Comparison of ENCODE assay signal across 17 mouse cellular contexts in the genomic region with DNA sequence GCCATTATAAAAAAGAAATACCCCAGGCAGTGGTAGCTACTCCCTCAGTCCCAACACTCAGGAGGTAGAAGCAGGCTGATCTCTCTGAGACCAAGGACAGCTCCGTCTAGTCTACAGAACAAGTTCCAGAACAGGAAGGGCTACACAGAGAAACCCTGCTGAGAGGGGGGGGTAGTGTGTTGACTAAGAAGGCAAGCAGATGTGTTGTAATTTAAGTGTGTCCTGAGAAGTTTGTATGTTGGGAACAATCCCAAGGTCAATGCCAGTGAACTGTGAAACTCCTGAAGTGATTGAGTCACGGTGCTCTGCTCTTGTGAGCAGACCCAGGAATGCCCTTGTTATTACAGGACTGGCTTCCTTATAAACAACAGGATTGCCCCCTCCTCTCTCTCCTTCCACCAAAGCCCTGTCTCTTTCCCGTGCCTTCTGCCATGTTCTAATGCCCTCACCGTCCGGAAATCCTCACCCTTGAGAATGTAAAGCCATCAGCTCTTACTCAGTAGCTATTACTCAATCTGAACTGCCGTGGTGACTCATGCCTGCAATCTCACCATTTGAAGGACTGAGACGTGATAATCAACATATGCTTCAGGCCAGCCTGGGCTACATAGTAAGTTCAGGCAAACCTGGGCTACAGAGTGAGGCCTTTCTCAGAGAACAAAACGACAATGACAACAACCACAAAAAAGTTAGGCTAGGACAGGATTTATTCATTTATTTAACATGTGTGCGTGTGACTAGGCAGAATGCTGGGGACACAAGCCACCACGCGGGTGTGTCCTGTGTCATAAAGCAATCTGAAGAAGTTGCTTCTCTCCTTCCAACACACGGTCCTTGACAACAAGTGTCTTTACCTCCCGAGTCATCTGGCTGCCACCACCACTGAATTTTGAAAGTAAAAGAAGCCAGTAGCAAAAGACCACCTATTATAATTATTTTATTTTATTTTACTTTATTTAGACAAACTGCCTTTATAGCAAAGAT. TPM values are rescaled to one million over a fixed set of nuclear protein-coding genes. Genes with fewer than 3 reads are reported as not detected.
DNase-seq lines count a peak whose midpoint lies in the region; ATAC-seq lines count a peak whose summit lies in the region.
"Had no signal": no experiment of that assay in that cellular context is flagged by ENCODE, and none has a peak within 500 bp of the region (broad histone marks: within the 10 kb centered on the region; RNA-seq: fewer than 3 reads in every experiment).

No protein-coding gene starts in this region.

- H3K4me2 ChIP-seq in kidney, embryonic 15.5 days: no peak overlapping the region
- no peak overlapping the region for H3K4me2 ChIP-seq in stomach, embryonic 16.5 days (ENCODE audit: low read depth, low read length)
- H3K4me2 ChIP-seq: embryonic facial prominence, embryonic 12.5 days; liver, embryonic 11.5 days; midbrain, embryonic 12.5 days had no signal

- no peak overlapping the region; the same call in 1 of the 2 replicates for H3K27ac ChIP-seq in kidney, embryonic 15.5 days
- H3K27ac ChIP-seq in stomach, embryonic 16.5 days (ENCODE audit: low read length): 0 out of 2 replicates have a peak overlapping the region, but pooled peaks have one; percentile 28
- H3K27ac ChIP-seq: embryonic facial prominence, embryonic 12.5 days; midbrain, embryonic 12.5 days had no signal

- no peak overlapping the region for H3K9ac ChIP-seq in kidney, embryonic 15.5 days
- no peak overlapping the region for H3K9ac ChIP-seq in stomach, embryonic 16.5 days (ENCODE audit: low read length)
- H3K9ac ChIP-seq: embryonic facial prominence, embryonic 12.5 days; midbrain, embryonic 12.5 days had no signal

- no peaks in the 10 kb centered on the region for H3K36me3 ChIP-seq in kidney, embryonic 15.5 days
- H3K36me3 ChIP-seq in stomach, embryonic 16.5 days (ENCODE audit: control insufficient read depth, insufficient read depth, low read length): no peaks in the 10 kb centered on the region
- H3K36me3 ChIP-seq: embryonic facial prominence, embryonic 12.5 days; midbrain, embryonic 12.5 days had no signal

- peaks cover 8% of the 10 kb centered on the region; the same call in 1 of the 2 replicates for H3K4me1 ChIP-seq in kidney, embryonic 15.5 days
- no peaks in the 10 kb centered on the region for H3K4me1 ChIP-seq in stomach, embryonic 16.5 days (ENCODE audit: control insufficient read depth, insufficient read depth, low read length)
- H3K4me1 ChIP-seq: embryonic facial prominence, embryonic 12.5 days; midbrain, embryonic 12.5 days had no signal

- peak; percentile 31 to 57 for DNase-seq in lung, adult 18-20 months
- no peak for DNase-seq in lung, postnatal 10 days
- peak; percentile 36 for DNase-seq in adipocyte (ENCODE audit: low spot score)
- no peak for DNase-seq in thymus, postnatal 36 days
- DNase-seq in B cell, adult 2 months: no peak
- DNase-seq: cerebellum, adult 11 months; gastrocnemius, postnatal 36 days; heart, postnatal 36 days; right cerebral cortex, postnatal 25 days had no signal

- 66% methylated on average over 13 of the region's 13 CpGs for WGBS in kidney, embryonic 15.5 days
- WGBS in stomach, embryonic 16.5 days: 68% methylated on average over 13 of the region's 13 CpGs

- H3K27me3 ChIP-seq in kidney, embryonic 15.5 days: no peaks in the 10 kb centered on the region
- H3K27me3 ChIP-seq in stomach, embryonic 16.5 days (ENCODE audit: control insufficient read depth, insufficient read depth, low read length): no peaks in the 10 kb centered on the region
- H3K27me3 ChIP-seq: embryonic facial prominence, embryonic 12.5 days; midbrain, embryonic 12.5 days had no signal

- H3K4me3 ChIP-seq in kidney, embryonic 15.5 days (replicated peaks): no peak overlapping the region
- H3K4me3 ChIP-seq in stomach, embryonic 16.5 days (replicated peaks; ENCODE audit: low read length): no peak overlapping the region
- H3K4me3 ChIP-seq: embryonic facial prominence, embryonic 12.5 days; midbrain, embryonic 12.5 days had no signal

- ATAC-seq in kidney, embryonic 15.5 days (replicated peaks; ENCODE audit: low FRiP score): 0 out of 2 replicates have a peak, but pooled peaks have one; percentile 36
- ATAC-seq in stomach, embryonic 16.5 days (ENCODE audit: insufficient read depth, low FRiP score): no peak
- ATAC-seq: activated CD4-positive, CD25-positive, alpha-beta regulatory T cell, adult 4 months; forebrain, embryonic 14.5 days; inflammation-experienced regulatory T-cells, adult 6 months had no signal

- no peaks in the 10 kb centered on the region for H3K9me3 ChIP-seq in kidney, embryonic 15.5 days (replicated peaks)
- no peaks in the 10 kb centered on the region for H3K9me3 ChIP-seq in stomach, embryonic 16.5 days (replicated peaks; ENCODE audit: control insufficient read depth, low read length)
- H3K9me3 ChIP-seq: embryonic facial prominence, embryonic 12.5 days; midbrain, embryonic 12.5 days had no signal

RNA-seq across cellular contexts. Expression of gene Med18, which starts 12.5 kb away (rescaled TPM):
- polyA plus RNA-seq in kidney, embryonic 15.5 days (2015; fragmentation: Nextera tagmentation; extraction: Ambion mirVana): 25.2 and 25.6 TPM in 2 replicates
- 19.5 and 20.0 TPM in 2 replicates for polyA plus RNA-seq in stomach, embryonic 16.5 days (2015; fragmentation: Nextera tagmentation; extraction: Ambion mirVana)

RNA-seq across cellular contexts. Expression of gene Sesn2, which starts 34.1 kb away (rescaled TPM):
- 19.4 and 20.3 TPM in 2 replicates for polyA plus RNA-seq in kidney, embryonic 15.5 days (2015; fragmentation: Nextera tagmentation; extraction: Ambion mirVana)
- polyA plus RNA-seq in stomach, embryonic 16.5 days (2015; fragmentation: Nextera tagmentation; extraction: Ambion mirVana): 12.4 and 13.7 TPM in 2 replicates

RNA-seq across cellular contexts. Expression of gene Phactr4, which starts 53.9 kb away (rescaled TPM):
- 25.6 and 27.3 TPM in 2 replicates for polyA plus RNA-seq in kidney, embryonic 15.5 days (2015; fragmentation: Nextera tagmentation; extraction: Ambion mirVana)
- polyA plus RNA-seq in stomach, embryonic 16.5 days (2015; fragmentation: Nextera tagmentation; extraction: Ambion mirVana): 25.9 and 29.9 TPM in 2 replicates

RNA-seq across cellular contexts. Expression of gene Atpif1, which starts 57.3 kb away (rescaled TPM):
- polyA plus RNA-seq in kidney, embryonic 15.5 days (2015; fragmentation: Nextera tagmentation; extraction: Ambion mirVana): 1,106 and 1,152 TPM in 2 replicates
- 1,031 and 1,078 TPM in 2 replicates for polyA plus RNA-seq in stomach, embryonic 16.5 days (2015; fragmentation: Nextera tagmentation; extraction: Ambion mirVana)

RNA-seq across cellular contexts. Expression of gene Dnajc8, which starts 59.2 kb away (rescaled TPM):
- polyA plus RNA-seq in kidney, embryonic 15.5 days (2015; fragmentation: Nextera tagmentation; extraction: Ambion mirVana): 166 and 167 TPM in 2 replicates
- 138 and 149 TPM in 2 replicates for polyA plus RNA-seq in stomach, embryonic 16.5 days (2015; fragmentation: Nextera tagmentation; extraction: Ambion mirVana)

Comparison
In these comparisons a context has a peak if more than half of its experiments do, and no peak if none do; other contexts are left out.
1. DNase-seq: peak in lung, adult 18-20 months (2 of 2) and adipocyte (single experiment); none in lung, postnatal 10 days (single experiment), thymus, postnatal 36 days (0 of 2) and B cell, adult 2 months (0 of 2).